Mouse (Mus musculus) c-Kit-negative CD71-positive TER-119-positive erythroid progenitor cells, embryonic 14.5 days (primary cell): ENCODE results near the gene Rnf44.

Experiments used
- DNase-seq: peaks from one replicate; pipeline ENCODE4 v3.0.0-alpha.2; 2013; ENCODE audit warnings: low read depth, low spot score

Gene Rnf44

DNA sequence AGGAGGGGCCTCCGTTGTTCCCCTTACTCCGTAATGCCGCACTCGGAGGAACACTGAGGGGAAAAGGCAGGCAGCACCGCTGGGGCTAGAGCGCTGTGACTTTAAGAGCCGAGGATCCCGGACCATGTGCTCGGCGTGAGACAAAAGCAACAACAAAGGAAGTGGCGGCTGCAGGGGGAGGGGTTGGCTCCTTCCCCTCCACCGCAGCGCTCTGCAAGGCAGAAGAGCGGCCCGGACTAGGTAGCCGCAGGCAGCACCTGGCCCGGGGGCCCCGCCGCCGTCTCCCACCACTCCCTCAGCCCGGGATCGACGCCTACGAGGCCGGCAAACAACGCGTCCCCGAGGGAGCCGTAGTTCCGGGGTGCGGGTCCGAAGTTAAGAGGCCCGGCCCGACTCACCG, 6.6 kb downstream of the Rnf44 start:
- no peak for DNase-seq

DNA sequence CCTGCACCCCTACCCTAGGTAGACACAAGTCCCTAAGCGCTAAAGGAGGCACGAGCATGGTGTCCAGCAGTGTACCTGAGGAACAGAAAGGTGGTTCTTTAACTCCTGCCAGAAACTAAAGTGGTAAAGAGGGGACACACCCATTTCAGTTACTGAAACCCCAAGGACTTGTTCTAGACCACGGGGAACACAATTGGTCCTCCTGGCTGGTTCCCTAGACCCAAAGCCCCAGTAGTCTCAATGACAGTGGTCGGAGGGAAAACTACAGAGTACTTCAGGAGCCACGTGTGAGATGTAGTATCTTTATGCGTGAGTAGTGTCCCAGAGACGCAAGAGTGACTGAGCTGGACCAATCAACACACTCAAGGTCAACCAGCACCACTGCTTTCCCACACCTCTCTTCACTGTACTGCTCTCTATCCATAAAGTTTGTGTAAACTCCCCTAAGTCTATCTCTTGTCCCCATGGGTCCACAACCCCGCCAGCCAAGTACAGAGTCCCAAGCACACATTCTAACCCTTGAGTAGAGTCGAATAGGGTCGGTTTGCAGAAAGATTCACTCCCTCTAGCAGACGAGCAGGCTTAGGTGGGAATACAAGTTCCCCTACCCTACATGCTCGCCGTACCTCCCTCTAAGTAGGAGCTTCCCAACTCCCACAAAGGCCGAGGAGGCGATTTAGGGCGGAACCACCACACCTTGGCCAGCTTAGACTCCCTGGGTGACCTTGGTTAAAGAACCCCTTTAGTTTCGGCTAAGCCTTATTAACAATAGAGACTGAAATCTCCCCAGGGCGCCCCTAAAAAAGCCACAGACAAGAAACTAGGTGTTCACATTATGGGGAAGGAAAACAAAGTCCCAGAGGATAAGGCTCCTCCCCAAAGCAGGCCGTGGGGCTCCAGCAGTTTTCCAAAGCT, 7.3 kb downstream of the Rnf44 start:
- DNase-seq = no peak

DNA sequence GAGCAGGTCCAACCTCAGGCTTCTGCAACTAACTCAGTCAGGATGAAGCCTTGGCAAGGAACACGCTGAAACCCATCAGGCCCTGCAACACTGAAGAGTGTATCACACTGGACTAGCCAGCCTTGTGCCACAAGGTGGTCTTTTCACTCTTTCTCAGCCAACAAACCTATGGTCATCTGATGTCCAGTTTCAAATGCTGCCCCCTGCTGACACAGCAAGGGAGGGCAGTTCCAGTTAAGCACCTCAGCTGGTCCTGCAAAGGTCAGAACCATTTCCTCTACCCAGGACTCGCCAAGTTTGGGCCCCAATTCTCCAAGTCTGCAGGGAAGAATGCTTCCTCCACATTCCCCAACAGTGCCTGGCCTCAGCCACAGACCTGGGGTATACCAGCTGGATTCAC, 8.5 kb downstream of the Rnf44 start:
- no peak for DNase-seq

DNA sequence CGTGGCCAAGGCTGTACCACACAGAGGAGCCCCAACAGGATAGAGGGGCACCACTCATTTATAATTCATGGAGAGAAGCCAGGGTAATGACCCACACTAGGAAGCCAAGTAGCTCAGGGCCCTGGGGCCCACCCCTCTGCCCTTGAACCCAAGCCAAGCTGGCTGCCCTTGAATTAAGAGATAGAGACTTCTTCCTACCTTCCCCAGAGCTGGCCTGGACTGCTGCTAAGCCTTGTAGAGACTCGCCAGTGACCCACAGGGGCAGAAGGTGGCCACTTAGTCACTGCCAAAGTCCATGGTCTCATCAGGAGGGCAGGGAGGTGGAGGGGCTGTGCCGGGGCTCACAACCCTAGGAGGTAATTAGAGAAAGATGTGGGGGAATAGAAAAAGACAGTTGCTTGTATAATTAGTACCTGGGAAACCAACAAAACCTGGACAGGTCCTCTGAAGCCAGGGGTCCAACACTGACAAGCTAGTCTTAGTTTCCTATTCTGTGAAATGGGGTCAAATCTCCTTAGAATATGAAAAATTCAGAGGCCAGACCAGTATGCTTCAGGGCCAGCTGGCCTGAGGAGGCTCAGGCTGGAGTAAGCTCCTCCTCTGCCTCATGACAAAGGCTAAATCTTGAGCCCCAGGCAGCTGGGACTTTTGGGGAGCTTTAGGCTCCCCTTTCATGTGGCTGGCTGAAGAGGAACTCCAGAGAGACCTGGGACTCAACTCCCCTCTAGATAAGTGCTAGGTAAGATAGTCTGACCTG, 9.4 kb downstream of the Rnf44 start:
- DNase-seq = no peak

DNA sequence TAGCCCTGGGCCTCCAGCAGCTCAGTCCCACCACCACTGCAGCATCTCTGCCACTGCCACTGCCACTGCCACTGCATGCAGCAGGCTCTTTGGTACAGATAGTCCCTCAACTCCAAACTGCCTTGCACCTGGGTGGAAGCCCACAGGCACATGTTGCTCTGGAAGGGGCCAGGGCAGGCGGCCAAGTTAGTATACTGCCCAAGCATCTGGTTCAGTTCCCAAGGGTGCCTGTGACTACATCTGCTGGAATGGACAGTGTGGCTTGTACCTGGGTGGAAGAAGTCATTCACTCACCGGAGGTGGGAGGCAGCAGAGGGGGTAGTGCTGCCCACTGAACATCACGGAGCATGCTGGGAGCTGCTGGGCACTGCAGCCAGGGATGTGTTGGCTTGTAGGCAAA, 10.4 kb downstream of the Rnf44 start:
- no peak for DNase-seq

DNA sequence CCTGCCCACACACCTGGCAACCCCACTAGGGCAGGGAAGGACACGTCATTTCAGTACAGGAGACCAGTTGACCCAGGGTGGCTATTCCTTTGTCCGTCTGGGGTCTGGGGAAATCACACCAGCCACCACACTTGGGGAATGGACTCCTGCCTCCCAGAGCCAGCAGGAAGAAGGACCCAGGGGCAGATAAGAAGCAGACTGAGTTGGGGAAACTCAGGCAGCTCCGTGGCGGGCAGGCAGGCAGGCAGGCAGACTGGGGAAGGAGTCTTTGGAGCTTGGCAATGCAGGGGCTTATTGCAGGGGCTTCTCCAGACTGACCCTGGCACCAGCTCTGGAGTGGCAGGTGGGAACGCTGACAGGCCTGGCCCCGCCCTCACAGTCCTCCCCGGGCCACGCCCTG, 12.4 kb downstream of the Rnf44 start:
- no peak for DNase-seq

DNA sequence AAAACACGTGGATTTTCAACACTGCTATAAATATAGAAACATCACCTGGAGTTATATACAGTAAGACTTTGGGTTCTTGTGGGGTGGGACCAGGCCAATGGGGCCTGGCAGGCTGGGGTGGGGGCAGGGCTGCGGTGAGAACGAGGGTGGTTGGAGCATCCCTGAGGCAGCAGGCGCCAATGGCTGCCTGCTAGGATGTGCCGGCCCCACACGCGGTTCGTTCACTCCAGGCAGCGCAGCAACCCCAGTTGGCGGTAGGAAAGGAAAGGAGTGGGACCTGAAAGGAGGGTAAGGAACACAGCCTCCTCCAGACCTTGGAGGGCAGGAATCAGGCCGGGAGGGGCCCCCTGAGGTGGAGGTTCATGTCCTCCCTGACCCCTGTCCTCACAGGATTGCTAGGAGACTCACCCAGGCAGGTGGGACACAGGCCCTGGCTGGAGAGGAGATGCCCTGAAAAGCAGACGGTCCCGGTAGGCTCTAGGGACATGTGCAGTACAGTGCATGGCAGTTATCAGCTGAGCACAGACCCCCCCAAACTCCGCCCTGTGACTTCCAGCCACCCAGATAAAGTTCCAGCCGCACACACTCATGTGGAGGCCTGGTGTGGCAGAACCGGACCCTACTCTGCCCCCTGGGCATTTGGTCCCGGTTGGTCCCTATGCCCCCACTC, 13.4 kb downstream of the Rnf44 start:
- peak; percentile 74 for DNase-seq

DNA sequence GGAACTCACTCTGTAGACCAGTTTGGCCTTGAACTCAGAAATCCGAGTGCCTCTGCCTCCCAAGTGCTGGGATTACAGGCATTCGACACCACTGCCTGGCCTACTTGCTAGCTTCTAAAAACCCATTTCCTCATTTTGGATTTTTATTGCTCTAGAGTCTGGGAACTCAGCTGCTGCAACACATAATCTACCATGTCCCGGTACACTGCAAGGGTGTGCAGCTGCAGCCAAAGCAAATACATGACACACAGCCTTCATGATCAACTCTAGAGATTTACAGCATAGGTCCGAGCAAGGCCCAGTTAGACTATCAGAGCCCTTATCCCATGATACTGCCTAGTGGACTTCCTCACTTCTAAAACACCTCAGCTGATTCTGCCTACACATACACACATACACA, 15.4 kb downstream of the Rnf44 start:
- DNase-seq = no peak

DNA sequence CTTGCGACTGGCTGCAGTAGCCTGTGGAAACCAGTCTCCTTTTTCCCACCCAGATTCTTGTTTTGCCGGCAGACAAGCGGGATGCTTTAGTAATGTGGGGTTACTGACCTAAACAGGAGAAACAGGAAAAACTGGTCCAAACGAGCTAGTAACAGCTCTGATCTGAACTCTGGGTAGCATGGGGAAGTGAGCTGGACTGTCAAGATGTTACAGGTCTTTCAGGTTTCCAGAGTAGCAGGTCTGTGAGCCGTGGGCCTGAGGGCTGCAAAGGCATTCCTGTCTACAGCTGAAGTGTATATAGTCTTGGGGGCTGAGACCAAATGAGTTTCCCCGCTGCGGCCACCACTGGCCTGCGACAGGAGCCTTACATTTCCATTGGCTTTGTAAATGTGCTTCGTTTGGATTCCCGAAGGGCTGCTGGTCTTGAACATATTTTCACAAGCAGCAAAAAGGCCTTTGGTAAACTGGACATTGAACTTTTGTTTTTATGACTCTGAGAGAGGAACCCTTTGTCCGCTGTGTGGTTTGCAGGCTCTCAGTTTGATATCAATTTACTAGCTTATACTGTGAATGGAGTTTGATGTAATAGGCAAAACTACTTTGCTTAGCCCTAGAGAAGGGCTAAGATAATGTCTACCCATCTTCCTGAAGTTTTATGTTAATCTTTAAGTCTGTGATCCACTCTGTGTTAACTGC, 17.7 kb downstream of the Rnf44 start:
- DNase-seq = no peak

DNA sequence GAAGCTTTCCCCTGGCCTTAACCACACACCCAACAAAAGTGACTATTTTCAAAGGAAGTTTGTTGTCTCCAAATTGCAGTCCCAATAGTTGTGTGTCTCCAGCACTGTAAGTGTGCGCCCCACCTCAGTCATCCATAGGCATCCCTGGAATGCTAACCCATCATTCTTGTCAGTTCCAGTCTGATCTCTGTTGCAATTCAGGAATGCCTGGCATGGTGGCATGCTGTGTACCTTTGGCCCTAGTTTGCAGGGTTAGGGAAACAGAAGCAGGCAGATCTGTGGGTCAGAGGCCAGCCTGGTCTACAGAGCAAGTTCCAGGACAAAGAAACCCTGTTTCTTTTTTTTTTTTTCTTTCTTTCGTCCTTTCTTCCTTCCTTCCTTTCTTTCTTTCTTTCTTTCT, 23.2 kb downstream of the Rnf44 start:
- no peak for DNase-seq

DNA sequence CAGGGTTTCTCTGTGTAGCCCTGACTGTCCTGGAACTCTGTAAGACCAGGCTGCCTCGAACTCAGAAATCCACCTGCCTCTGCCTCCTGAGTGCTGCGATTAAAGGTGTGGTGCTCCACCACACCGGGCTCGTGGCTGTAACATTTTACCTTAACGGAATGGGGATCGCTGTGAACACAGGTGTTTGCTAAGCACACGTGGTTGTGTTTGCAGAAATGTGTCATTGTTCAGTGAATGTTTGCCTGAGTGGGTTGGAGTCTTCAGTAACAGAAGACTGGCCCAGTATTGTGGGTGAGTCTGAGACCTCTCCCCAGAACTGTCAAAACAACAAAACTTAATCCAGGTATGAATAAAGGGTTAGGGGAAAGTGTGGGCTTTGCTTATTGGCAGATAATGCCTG, 28.6 kb downstream of the Rnf44 start:
- DNase-seq = no peak

DNA sequence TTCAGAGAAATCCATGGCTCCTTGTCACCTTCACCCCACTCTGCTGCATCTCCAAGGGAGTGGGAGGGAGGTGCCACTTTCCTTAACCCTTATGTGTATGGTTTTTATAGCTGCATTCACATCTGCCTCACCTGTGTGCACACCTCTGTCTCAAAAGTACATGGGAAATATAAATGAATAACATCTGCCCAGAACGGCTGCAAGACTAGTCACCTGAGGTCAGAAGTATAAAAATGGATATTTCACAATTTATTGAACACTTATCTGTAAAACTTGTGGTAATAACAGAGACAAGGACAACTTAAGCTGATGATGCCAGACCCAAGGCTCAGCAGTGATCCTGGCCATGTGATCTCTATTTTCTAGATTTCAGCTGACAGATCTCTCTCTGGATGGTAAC, 29.2 kb downstream of the Rnf44 start:
- DNase-seq = no peak

DNA sequence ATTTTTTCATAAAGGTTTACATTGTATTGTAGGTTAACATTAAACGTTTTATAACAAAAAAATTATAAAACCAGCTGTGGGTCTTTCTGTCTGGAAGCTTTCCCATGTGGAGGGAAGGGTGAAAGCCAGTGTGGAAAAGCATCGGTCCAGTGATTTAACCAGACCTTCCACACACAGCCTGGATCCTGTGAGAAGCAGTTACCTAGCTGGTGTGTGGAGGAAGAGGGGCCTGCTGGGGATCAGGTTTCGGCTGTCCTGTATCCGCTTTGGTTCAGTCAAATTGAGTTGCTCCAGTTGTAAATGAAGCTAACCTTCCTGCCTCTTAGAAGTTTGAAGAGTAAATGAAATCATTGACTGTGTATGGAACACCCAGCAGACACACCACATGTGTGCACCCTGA, 29.7 kb downstream of the Rnf44 start:
- DNase-seq = no peak

DNA sequence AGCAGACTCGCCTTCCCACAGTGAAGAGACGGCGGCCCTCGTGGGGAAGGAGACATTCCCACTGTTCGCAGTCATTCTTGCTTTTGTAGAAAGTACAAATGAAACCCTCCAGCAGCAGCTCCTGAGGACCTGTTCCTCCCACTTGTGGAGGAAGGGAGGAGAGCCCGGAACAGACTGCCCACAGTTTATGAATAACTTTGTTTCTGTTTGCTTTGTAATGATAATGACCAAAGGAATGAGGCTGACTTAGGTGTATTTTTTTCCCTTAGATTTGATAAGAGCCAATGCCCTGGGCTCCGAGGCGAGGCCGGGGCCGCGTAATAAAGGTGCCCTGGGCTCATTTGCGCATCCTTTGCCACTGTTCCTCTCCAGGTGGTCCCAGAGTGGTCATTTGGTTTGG, 32.3 kb downstream of the Rnf44 start:
- DNase-seq = no peak

DNA sequence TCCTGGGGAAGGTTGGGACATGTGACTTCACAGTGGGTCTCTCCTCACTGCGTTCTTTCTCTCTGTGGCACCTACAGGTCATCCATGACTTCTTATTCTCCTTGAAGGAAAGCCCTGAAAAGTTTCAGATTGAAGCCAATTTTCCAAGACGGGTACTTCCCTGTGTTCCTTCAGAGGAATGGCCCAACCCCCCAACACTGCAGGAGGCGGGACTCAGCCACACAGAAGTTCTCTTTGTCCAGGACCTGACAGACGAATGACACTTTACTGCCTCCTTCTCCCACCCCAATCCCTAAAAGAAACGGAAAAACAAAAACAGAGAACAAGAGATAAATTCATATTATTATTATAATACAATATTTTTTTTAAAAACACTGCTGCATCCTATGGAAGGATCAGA, 32.8 kb downstream of the Rnf44 start:
- DNase-seq = no peak

DNA sequence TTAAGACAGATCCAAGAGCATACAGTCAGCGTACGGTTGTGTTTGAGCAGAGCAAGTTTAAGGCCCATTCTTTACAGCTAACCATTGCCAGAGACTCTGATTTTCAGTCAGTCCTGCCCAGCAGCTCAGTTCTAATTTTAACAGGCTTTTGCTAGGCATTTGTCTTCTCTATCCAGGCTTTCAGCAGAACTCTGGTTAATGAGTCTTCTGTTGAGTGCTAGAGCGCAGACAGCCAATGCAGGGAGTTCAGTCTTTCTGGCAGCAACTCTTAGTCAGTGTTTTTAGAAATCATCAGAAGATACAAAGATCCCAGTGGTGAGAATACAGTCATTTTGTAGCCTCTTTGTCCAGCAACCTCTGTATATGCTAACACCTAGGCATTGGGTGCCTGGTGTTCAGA, 43.2 kb downstream of the Rnf44 start:
- DNase-seq = no peak

DNA sequence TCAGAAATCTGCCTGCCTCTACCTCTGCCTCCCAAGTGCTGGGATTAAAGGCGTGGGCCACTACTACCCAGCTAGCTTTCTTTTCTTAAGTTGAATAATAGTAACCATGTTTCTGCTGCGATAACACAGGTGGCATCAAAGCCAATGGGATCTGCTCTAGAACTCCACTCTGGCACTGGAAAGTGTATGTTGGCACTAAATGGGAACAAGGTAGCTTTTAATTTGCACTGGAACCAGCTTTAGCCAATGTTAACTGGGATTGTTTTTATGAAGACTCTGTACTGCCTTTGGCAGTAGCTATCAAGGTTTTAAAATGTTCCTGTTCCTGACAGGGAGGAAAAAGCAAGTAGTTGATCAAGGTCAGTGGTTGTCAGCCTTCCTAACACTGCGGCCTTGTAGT, 58.7 kb downstream of the Rnf44 start:
- DNase-seq = no peak

DNA sequence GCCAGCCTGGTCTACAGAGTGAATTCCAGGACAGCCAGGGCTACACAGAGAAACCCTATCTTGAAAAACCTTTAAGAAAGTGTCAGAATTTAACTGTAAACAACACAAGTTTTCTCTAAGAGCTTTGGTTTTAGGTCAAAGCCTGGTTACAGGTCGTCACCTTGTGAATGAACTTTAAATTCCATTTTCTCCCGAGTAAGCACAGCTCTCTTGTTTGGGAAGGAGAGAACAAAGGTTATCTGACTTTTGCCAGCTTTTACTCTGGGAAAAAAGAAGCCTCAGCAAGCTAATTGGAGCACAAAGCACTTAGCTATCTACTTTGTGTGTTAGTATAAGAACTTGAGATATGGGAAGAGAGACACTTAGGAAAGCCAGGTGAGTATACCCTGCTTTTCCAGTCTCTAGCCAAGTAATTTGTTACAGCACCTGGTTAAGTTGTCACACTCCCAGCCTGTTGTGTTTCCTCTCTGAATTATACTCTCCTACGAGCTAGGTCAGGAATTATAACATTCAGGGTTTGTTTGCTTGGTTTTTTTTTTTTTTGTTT, 60.9 kb downstream of the Rnf44 start:
- no peak for DNase-seq
